Mouse (Mus musculus) gastrocnemius, adult 8-10 months (tissue): Measurements from ENCODE around the gene Mybph. TPM values are rescaled to one million over a fixed set of nuclear protein-coding genes. Genes with fewer than 3 reads are reported as not detected.

Experiments
- DNase-seq, 2 experiments: peaks; one replicate each; pipeline ENCODE4 v3.0.0; 2022; ENCODE audit warnings: low spot score in 2 of 2
- total RNA-seq, 4 experiments: library from RNA; stranded (reverse); gene quantifications; 2 replicates each; pipeline ENCODE4 v1.2.4; 2022

Gene Mybph
- total RNA-seq, 4 experiments from 2014 or later, result 239 to 486 (median 316) TPM

- no peak for DNase-seq
Measured at GRCm38 (mm10) chr1:134210179-134210755, 17.0 kb downstream of the Mybph start.

DNA sequence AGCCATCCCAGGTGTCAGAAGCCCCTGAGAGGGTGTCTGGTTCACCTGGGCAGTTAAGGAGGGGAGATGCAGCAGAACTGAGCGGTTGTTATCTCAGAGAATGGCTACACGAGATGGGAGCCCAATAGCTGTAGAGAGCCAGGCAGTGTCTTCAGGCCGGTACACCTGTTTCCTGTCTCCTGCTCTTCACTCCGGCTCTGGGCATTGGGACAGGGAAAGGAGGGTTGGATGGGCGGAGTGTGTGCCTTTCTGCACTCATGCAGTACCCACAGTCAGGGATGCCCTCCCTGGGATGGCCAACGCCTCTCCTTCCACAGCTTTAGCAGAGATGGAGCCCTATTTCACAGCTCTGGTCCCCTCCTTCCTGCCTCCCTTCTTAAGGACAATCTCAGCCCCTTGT lies 17.8 kb downstream of the Mybph start:
- no peak for DNase-seq

- no peak for DNase-seq
Measured at GRCm38 (mm10) chr1:134211631-134212030, 18.4 kb downstream of the Mybph start.

DNA sequence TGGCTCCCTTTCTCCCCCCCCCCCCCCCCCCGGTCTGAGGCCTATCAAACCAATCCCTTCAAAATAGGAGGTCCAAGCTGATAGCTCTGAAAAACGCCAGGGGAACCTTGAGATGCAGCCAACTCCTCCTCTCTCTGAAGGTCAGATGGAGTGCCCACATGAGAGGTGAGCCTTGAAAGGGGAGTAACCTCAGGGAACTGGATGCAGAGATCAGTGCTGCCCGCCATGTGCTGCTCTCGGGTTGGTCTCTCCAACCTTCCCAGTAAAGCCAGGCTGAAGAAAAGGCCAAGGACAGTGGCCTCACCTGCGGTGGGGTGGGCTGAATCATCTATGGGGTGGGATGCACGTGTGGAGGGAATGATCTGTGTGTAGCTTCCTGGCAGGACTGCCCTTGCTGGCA lies 19.1 kb downstream of the Mybph start:
- DNase-seq, result no peak

DNA sequence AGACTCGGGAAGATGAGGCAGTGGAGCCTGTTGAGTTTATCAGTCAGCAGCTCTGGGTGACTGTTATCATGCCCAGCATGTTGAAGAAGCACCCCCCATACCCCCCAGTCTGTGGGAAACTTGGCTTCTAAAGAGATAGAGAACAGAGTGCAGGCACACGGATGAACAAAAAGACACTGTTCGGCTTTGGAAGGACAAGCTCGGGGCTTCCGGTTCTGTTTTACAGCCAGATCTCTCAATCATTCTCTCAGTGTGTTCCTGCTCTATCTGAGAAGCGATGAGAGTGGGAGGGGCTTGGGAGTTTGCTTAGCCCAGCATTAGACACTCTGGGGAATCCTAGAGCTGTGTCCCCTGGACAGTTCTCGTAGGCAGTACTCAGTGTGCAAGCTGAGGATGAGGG lies 20.2 kb downstream of the Mybph start:
- DNase-seq, result no peak

GRCm38 (mm10) chr1:134215059-134215458 lies 21.8 kb downstream of the Mybph start:
- no peak for DNase-seq

- no peak for DNase-seq
Measured at GRCm38 (mm10) chr1:134215751-134216628, 22.7 kb downstream of the Mybph start.

- no peak for DNase-seq
Measured at GRCm38 (mm10) chr1:134216629-134216971, 23.4 kb downstream of the Mybph start.

DNA sequence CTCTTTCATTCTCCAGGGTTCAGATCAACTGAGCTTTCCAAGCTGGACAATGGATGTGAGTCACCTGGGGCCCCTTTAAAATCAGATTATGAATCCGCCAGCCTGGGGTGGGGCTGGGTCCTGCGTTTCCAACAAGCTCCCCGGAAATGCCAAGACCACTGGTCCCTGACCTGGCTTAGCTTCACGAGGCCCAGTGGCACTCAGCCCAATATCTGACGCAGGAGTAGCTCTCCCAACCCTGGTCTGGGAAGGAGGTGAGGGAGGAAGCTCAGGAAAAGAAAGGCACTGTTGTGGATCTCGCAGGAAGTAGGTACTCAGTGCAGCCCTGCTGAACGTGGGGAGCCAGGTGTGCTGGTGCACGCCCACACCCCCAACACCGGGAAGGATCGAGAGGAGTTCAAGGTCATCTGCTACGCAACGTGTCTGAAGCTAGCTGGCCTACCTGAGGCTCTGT lies 23.8 kb downstream of the Mybph start:
- no peak for DNase-seq

- no peak for DNase-seq
Measured at GRCm38 (mm10) chr1:134217942-134218341, 24.7 kb downstream of the Mybph start.

GRCm38 (mm10) chr1:134219608-134220007 lies 26.4 kb downstream of the Mybph start:
- DNase-seq, result no peak

- no peak for DNase-seq
Measured at GRCm38 (mm10) chr1:134221172-134221571, 27.9 kb downstream of the Mybph start.

GRCm38 (mm10) chr1:134222122-134223055 lies 29.1 kb downstream of the Mybph start:
- DNase-seq, result no peak

- DNase-seq, result no peak
Measured at GRCm38 (mm10) chr1:134224649-134225227, 31.5 kb downstream of the Mybph start.

DNA sequence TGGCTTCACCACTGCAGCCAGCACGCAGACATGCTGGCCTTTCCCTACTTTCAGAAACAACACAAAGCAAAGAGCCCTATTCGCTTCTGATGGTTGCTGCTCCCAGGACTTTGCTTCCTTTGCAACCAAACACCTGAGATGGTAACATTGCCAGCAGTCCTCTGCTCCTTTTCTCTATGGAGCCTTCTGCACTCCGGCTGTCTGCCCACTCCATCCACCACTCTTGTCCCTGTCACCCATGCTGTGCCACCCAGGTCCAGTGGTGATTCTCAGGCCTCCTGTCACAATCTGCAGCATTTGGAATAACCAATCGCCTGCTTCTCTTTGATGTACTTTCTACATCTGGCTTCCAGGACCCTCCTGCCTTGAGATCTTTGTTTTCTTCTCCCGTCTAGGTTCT lies 32.1 kb downstream of the Mybph start:
- no peak for DNase-seq

GRCm38 (mm10) chr1:134226739-134227138 lies 33.5 kb downstream of the Mybph start:
- no peak for DNase-seq

DNA sequence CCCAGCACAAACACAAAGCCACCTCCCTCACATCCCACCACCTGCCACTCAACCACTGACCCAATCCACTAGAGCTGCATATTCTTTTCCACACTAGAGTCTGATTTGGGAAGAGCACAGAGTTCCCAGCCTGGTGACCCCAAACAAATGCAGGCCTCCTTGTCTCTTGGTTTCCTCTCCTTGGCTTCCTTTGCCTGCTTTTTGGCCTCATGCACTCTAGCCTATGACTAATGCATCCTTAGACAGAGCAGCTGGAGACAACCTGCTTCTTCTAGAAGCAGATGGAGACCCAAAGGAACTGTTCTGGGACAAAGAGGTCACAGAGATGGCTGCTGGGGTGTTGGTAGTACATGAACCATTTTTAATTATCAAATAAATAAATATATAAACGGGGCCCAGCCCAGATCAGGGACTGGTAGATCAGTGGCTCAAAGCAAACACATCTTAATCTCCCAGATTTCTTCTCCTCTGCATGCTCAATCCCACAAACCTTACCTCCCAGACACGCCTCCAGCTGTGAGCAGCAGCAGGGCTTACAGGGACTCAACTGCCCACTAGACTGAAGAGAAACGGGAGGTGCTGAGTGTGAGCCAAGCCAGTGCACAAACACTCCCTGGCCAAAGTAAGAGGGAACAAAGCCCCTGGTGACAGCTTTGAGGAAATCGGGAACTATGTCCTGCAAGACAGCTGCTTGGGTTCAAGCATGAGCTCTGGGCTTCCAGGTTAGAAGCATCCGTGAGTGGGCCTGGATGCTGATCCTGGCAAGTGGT lies 36.7 kb downstream of the Mybph start:
- no peak for DNase-seq

GRCm38 (mm10) chr1:134230638-134231228 lies 37.5 kb downstream of the Mybph start:
- DNase-seq, result no peak

DNA sequence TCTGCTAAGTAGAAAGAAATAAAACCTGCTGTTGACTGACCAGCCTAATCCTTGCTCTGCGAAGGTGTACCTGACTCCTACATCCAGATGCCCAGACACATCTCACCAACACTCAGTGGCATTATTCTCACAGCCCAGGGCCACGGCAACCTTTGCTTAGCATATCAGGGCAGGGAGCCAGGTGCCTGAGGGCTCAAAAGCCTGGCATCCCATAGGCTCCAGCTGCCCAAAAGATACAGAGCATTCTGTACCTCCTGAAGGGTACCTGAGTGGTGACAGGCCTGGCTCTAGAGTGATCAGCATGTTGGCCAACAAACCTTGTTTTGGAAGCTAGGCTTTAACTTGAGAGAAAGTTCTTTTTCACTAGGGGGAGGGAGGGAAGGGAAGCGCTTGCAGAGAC lies 38.0 kb downstream of the Mybph start:
- no peak for DNase-seq

GRCm38 (mm10) chr1:134231681-134232080 lies 38.4 kb downstream of the Mybph start:
- no peak for DNase-seq
